Mouse (Mus musculus) ES-Bruce4 (cell line): ENCODE measurements around the gene Ciapin1.

Experiments
- CTCF ChIP-seq: IDR thresholded peaks from one replicate; pipeline ENCODE4 v1.8.1; 2011; ENCODE audit warnings: low read depth, low read length
- EP300 ChIP-seq: IDR thresholded peaks from 2 replicates; pipeline ENCODE4 v1.6.1; 2011; ENCODE audit warnings: low read depth, low read length; ENCODE audit not compliant: insufficient read depth
- POLR2A ChIP-seq: IDR thresholded peaks from one replicate; pipeline ENCODE4 v1.8.1; 2011; ENCODE audit warnings: low read length; ENCODE audit not compliant: insufficient read depth

- TF ChIP-seq CTCF: no peak
- no peak for TF ChIP-seq POLR2A
- TF ChIP-seq EP300: no peak
These were observed 38.7 kb upstream of the Ciapin1 start for GRCm38 (mm10) chr8:94876820-94877219.
